Mouse (Mus musculus): ENCODE measurements at regions not wholly inside any gene's neighbourhood (a gene's known extent, or its start where the extent isn't known, plus 50 kb on each side); places are given as distances from the start of the nearest gene placed in this dataset.
A peak's percentile ranks its signal among the peaks of the same experiment; 100 is the strongest.

DNA sequence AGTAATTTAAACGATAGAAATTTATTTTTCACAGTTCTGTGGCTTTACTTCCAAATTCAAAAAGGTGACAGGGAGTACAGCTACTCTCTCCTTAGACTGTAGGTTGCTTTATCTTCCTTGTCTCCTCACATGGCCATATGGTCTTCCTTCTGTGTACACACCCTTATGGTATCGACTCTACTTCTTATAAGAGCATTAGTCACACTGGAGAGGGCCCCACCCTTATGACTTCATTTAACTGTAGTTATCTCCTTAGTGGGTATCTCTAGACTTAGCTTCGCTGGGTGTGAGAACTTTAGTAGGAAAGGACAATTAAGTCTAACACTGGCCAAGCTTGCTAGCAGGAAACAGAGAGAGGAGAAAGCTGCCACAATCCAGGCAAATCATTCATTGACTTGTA is 193.6 kb upstream of the Gm6657 start:
- H3K4me1 ChIP-seq: no peaks in the 10 kb centered on the region
- no peak overlapping the region for H3K4me3 ChIP-seq
- no peaks in the 10 kb centered on the region for H3K27me3 ChIP-seq (ENCODE audit: poor library complexity, severe bottlenecking)
- no peaks in the 10 kb centered on the region for H3K36me3 ChIP-seq (replicated peaks)
- H3K9me3 ChIP-seq: no peaks in the 10 kb centered on the region; the same call in 1 of the 2 replicates
- no peak for DNase-seq (ENCODE audit: extremely low spot score, low spot score)
- WGBS: 90% methylated on average over 3 of the region's 3 CpGs
- H3K27ac ChIP-seq: no peak overlapping the region

- Histone ChIP-seq H3K27ac (no peak overlapping the region), H3K4me1 (no peaks in the 10 kb centered on the region), H3K36me3 (replicated peaks) (no peaks in the 10 kb centered on the region), H3K27me3 (ENCODE audit: poor library complexity, severe bottlenecking) (no peaks in the 10 kb centered on the region), H3K9me3 (no peaks in the 10 kb centered on the region; the same call in 1 of the 2 replicates), H3K4me3 (no peak overlapping the region)
- DNase-seq (ENCODE audit: extremely low spot score, low spot score): no peak
- 88% methylated on average over 9 of the region's 9 CpGs for WGBS
Measured at GRCm38 (mm10) chr12:78001846-78002245, 192.2 kb upstream of the Gm6657 start.

GRCm38 (mm10) chr12:78033766-78034165 is 160.3 kb upstream of the Gm6657 start:
- Histone ChIP-seq H3K36me3 (replicated peaks) (no peaks in the 10 kb centered on the region), H3K4me1 (peaks cover 38% of the 10 kb centered on the region), H3K9me3 (no peaks in the 10 kb centered on the region), H3K27me3 (ENCODE audit: poor library complexity, severe bottlenecking) (no peaks in the 10 kb centered on the region), H3K27ac (no peak overlapping the region), H3K4me3 (no peak overlapping the region)
- no peak for DNase-seq (ENCODE audit: extremely low spot score, low spot score)

DNA sequence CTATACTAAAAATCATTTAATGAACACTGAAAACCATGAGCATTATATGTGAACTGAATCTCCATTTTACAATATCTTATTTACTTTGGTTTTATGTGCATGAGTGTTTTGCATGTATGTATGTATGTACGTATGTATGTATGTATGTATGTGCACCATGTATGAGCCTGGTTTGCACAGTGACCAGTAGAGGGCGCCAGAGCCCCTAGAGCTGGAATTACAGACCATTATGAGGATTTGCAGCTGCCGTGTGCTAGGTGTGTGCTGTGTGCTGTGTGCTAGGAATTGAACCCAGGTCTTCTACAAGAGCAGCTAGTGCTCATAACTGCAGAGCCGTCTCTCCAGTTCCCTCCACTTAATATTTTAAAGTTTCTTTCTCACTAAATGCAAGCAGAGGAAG is 147.5 kb upstream of the Gm6657 start:
- Histone ChIP-seq H3K4me1 (no peaks in the 10 kb centered on the region), H3K27me3 (ENCODE audit: poor library complexity, severe bottlenecking) (no peaks in the 10 kb centered on the region), H3K4me3 (no peak overlapping the region), H3K9me3 (no peaks in the 10 kb centered on the region), H3K27ac (no peak overlapping the region), H3K36me3 (replicated peaks) (no peaks in the 10 kb centered on the region)
- WGBS: 79% methylated on average over 4 of the region's 4 CpGs
- DNase-seq (ENCODE audit: extremely low spot score, low spot score): no peak

DNA sequence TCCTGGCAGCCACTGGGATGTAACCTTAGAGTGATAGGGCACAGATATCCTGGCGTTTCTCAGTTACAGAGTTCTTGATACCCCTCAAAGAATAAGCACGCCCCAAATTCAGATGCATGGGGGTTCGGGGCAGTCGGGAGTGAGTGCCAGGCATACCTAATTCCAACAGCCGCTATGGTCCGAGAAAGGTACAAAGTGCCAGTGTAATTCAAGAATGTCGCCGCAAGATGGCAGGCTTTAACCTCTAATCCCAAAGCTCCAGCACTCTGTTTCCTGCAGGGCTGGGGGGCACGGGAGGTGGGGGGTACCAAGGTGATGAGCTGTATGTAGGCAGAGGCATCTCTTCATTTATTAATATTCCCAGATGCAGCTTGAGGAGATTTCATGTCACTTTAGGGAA is 138.1 kb upstream of the Gm6657 start:
- Histone ChIP-seq H3K27me3 (ENCODE audit: poor library complexity, severe bottlenecking) (peaks cover 13% of the 10 kb centered on the region; the same call in 1 of the 2 replicates), H3K4me1 (peaks cover 8% of the 10 kb centered on the region; the same call in 1 of the 2 replicates), H3K36me3 (replicated peaks) (no peaks in the 10 kb centered on the region), H3K9me3 (no peaks in the 10 kb centered on the region), H3K27ac (no peak overlapping the region), H3K4me3 (peak overlapping the region; percentile 28)
- WGBS: 4% methylated on average over 9 of the region's 9 CpGs
- peak; percentile 54 for DNase-seq (ENCODE audit: extremely low spot score, low spot score)

DNA sequence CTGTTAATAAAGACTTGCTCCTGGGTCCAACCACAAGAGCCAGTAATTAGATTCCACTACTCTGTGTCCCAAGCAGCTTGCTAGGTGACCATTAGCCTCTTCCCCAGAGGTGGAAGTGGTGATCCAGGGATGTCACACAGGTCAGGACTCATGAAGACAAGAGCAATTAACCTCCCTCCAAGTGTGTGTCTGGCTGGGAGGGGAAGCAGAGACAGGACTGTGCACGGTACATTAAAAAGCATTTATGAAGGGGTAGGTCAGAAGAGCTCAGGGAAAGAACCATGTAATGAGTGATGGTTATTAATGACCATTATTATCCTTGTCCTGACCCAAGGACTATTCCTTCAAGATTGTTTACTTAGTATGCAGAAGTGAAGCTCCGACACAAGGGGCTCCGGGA is 136.9 kb upstream of the Gm6657 start:
- Histone ChIP-seq H3K4me3 (no peak overlapping the region), H3K4me1 (peaks cover 8% of the 10 kb centered on the region; the same call in 1 of the 2 replicates), H3K36me3 (replicated peaks) (no peaks in the 10 kb centered on the region), H3K9me3 (no peaks in the 10 kb centered on the region), H3K27me3 (ENCODE audit: poor library complexity, severe bottlenecking) (peaks cover 13% of the 10 kb centered on the region; the same call in 1 of the 2 replicates), H3K27ac (no peak overlapping the region)
- WGBS: 87% methylated on average over 3 of the region's 3 CpGs
- no peak for DNase-seq (ENCODE audit: extremely low spot score, low spot score)

GRCm38 (mm10) chr12:78059965-78060364 is 134.1 kb upstream of the Gm6657 start:
- Histone ChIP-seq H3K36me3 (replicated peaks) (no peaks in the 10 kb centered on the region), H3K9me3 (no peaks in the 10 kb centered on the region), H3K4me1 (peaks cover 8% of the 10 kb centered on the region; the same call in 1 of the 2 replicates), H3K27ac (no peak overlapping the region), H3K4me3 (no peak overlapping the region), H3K27me3 (ENCODE audit: poor library complexity, severe bottlenecking) (peaks cover 8% of the 10 kb centered on the region; the same call in 1 of the 2 replicates)
- DNase-seq (ENCODE audit: extremely low spot score, low spot score): no peak
- WGBS: 53% methylated on average over 5 of the region's 5 CpGs

DNA sequence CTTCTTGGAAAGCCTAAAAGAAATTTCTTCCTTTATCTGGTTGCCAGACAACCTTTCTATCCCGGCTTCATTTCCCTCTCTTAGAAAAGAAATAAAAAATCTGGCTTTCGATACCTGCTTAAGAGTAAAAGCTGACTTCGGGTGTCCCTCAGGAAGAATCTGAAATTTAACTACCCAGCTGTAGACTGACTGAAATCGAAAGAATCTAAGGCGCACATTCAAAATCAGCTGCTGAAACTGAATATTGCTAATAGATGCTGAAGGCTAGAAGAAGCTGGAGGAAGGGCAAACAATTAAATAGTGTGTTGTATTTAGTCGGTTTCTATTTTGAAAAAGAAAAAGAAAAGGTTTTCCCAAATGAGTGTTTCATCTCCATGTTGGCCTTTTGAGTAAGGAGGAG is 128.0 kb upstream of the Gm6657 start:
- peaks cover 4% of the 10 kb centered on the region; the same call in 1 of the 2 replicates for H3K4me1 ChIP-seq
- H3K27ac ChIP-seq: no peak overlapping the region
- no peak for DNase-seq (ENCODE audit: extremely low spot score, low spot score)
- H3K27me3 ChIP-seq (ENCODE audit: poor library complexity, severe bottlenecking): no peaks in the 10 kb centered on the region
- WGBS: 92% methylated on average over 6 of the region's 6 CpGs
- no peaks in the 10 kb centered on the region for H3K36me3 ChIP-seq (replicated peaks)
- no peak overlapping the region for H3K4me3 ChIP-seq
- no peaks in the 10 kb centered on the region for H3K9me3 ChIP-seq

GRCm38 (mm10) chr12:78072935-78073334 is 121.1 kb upstream of the Gm6657 start:
- no peaks in the 10 kb centered on the region for H3K36me3 ChIP-seq (replicated peaks)
- 0 out of 2 replicates have a peak, but pooled peaks cover 4% of the 10 kb centered on the region for H3K4me1 ChIP-seq
- no peak overlapping the region for H3K4me3 ChIP-seq
- H3K27ac ChIP-seq: no peak overlapping the region
- H3K27me3 ChIP-seq (ENCODE audit: poor library complexity, severe bottlenecking): no peaks in the 10 kb centered on the region
- 88% methylated on average over 9 of the region's 9 CpGs for WGBS
- DNase-seq (ENCODE audit: extremely low spot score, low spot score): no peak
- H3K9me3 ChIP-seq: no peaks in the 10 kb centered on the region

DNA sequence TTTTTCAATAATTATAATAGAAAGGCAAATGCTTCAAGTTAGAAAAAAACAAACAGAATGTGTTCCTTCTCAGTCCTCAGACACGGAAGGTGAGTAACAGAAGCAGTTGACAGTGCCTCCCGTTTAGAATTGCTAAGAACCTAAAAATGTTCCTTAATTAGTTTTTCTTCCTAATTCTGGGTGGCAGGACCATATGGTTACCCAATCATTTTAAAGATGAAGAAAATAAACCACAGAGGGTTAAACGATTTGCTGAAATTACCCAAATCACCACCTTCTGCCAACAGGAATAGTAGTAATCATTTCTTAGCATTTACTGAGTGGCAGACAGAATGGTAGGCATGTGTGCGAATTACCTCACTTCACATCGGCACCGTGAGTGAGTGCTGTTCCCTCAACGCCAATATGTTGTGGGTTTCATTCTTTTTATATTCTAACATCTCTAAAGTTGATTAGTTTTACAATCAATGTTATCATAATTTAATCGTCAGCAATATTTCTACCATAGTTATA is 119.7 kb upstream of the Gm6657 start:
- Histone ChIP-seq H3K4me1 (0 out of 2 replicates have a peak, but pooled peaks cover 4% of the 10 kb centered on the region), H3K27ac (no peak overlapping the region), H3K36me3 (replicated peaks) (no peaks in the 10 kb centered on the region), H3K9me3 (no peaks in the 10 kb centered on the region), H3K27me3 (ENCODE audit: poor library complexity, severe bottlenecking) (no peaks in the 10 kb centered on the region), H3K4me3 (no peak overlapping the region)
- WGBS: 92% methylated on average over 8 of the region's 8 CpGs
- no peak for DNase-seq (ENCODE audit: extremely low spot score, low spot score)

DNA sequence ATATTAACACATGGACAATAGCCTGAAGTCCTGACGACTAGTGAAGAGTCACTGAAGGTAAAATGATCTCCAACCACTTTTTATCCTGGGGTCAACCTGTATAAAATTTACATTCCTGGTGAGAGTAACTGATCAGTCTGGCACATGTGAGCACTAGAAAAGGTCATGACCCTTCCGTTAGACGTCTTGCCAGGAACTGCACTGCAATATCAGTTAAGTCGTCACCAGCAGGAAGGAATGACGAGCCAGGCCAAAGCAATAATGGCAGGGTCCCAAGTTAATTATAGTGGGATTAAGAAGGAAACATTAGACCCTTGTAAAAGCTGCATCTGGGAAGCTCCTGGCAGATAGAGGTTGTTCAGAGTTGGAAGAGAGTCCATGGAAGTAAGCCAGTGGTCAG is 116.8 kb upstream of the Gm6657 start:
- no peaks in the 10 kb centered on the region for H3K36me3 ChIP-seq (replicated peaks)
- no peak overlapping the region for H3K4me3 ChIP-seq
- H3K27me3 ChIP-seq (ENCODE audit: poor library complexity, severe bottlenecking): no peaks in the 10 kb centered on the region
- 46% methylated on average over 5 of the region's 5 CpGs for WGBS
- no peak for DNase-seq (ENCODE audit: extremely low spot score, low spot score)
- no peak overlapping the region for H3K27ac ChIP-seq
- 0 out of 2 replicates have a peak, but pooled peaks cover 4% of the 10 kb centered on the region for H3K4me1 ChIP-seq
- H3K9me3 ChIP-seq: no peaks in the 10 kb centered on the region

DNA sequence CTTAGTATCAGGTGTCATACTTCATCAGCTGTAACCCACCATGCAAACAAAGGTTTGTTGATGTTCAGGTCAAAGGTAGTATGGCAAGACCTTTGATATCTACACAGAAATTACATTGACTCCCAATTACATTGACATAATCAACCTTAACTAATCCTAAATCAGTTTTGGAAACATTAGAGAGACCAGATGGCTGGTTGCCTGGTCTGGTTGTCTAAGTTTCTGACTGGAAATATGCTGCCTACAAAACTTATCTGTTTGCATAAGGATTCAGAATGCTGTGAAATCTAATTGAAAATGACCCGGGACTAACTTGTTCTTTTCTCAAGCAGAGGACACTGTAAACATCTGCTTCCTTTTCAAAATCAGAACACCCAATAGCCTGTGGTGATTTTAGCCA is 111.9 kb upstream of the Gm6657 start:
- Histone ChIP-seq H3K27me3 (ENCODE audit: poor library complexity, severe bottlenecking) (no peaks in the 10 kb centered on the region), H3K4me3 (no peak overlapping the region), H3K36me3 (replicated peaks) (no peaks in the 10 kb centered on the region), H3K27ac (no peak overlapping the region), H3K4me1 (0 out of 2 replicates have a peak, but pooled peaks cover 3% of the 10 kb centered on the region), H3K9me3 (0 out of 2 replicates have a peak, but pooled peaks cover 3% of the 10 kb centered on the region)
- WGBS: 76% methylated on average over 1 of the region's 1 CpGs
- DNase-seq (ENCODE audit: extremely low spot score, low spot score): no peak

GRCm38 (mm10) chr12:78086016-78086415 is 108.0 kb upstream of the Gm6657 start:
- H3K36me3 ChIP-seq (replicated peaks): no peaks in the 10 kb centered on the region
- H3K27me3 ChIP-seq (ENCODE audit: poor library complexity, severe bottlenecking): no peaks in the 10 kb centered on the region
- H3K27ac ChIP-seq: no peak overlapping the region
- 91% methylated on average over 5 of the region's 5 CpGs for WGBS
- H3K9me3 ChIP-seq: 0 out of 2 replicates have a peak, but pooled peaks cover 3% of the 10 kb centered on the region
- no peak for DNase-seq (ENCODE audit: extremely low spot score, low spot score)
- peaks cover 7% of the 10 kb centered on the region for H3K4me1 ChIP-seq
- no peak overlapping the region for H3K4me3 ChIP-seq

DNA sequence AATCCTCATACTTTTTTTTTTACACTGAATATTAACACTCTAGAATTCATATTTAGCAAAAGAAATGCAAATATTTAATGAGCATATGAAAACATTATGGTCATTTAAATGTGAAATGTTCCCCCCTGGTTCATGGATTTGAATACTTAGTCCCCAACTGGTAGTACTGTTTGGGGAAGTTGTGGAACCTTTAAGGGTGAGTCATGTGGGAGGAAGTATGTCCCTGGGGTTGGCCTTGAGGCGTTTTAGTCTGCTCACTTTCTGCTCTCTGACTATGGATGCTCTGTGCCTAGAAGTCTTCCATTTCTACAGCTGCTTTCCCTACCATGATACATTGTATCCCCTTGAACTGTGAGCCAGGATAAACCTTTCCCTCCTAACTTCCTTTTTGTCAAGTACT is 106.1 kb upstream of the Gm6657 start:
- no peaks in the 10 kb centered on the region for H3K36me3 ChIP-seq (replicated peaks)
- WGBS: 57% methylated on average over 1 of the region's 1 CpGs
- H3K27me3 ChIP-seq (ENCODE audit: poor library complexity, severe bottlenecking): no peaks in the 10 kb centered on the region
- DNase-seq (ENCODE audit: extremely low spot score, low spot score): no peak
- no peak overlapping the region for H3K4me3 ChIP-seq
- 0 out of 2 replicates have a peak, but pooled peaks cover 3% of the 10 kb centered on the region for H3K9me3 ChIP-seq
- H3K4me1 ChIP-seq: peaks cover 7% of the 10 kb centered on the region
- no peak overlapping the region for H3K27ac ChIP-seq
